Mouse (Mus musculus) G1E (cell line): ENCODE data around the gene Zfp654. TPM values are rescaled to one million over a fixed set of nuclear protein-coding genes. Genes with fewer than 3 reads are reported as not detected.

Source experiments
- ATAC-seq: 2 replicates; pipeline ENCODE4 v1.8.0; 2016; ENCODE audit warnings: mild to moderate bottlenecking; ENCODE audit not compliant: insufficient number of reproducible peaks, poor library complexity, low FRiP score, severe bottlenecking; ENCODE audit errors: extremely low read depth
- DNase-seq: peaks from one replicate; pipeline ENCODE4 v3.0.0; 2012; ENCODE audit warnings: low spot score
- H3K27me3 ChIP-seq: 2 replicates; pipeline ENCODE4 v1.6.1; 2012; ENCODE audit warnings: mild to moderate bottlenecking, low read length, inconsistent platforms; ENCODE audit not compliant: insufficient read depth
- H3K36me3 ChIP-seq: replicated peaks from 2 replicates; pipeline ENCODE3; 2012; ENCODE audit warnings: mild to moderate bottlenecking, inconsistent platforms
- H3K4me1 ChIP-seq: 2 replicates; pipeline ENCODE4 v1.6.1; 2012; ENCODE audit warnings: low read depth, low read length, inconsistent platforms, mixed read lengths; ENCODE audit not compliant: insufficient read depth
- H3K4me3 ChIP-seq: 2 replicates; pipeline ENCODE4 v1.5.1; 2012; ENCODE audit warnings: low read depth, mild to moderate bottlenecking, inconsistent platforms, low read length, moderate library complexity, mixed read lengths
- H3K9me3 ChIP-seq: replicated peaks from 2 replicates; pipeline ENCODE4 v1.6.1; 2012; ENCODE audit warnings: inconsistent platforms
- CTCF ChIP-seq: IDR thresholded peaks from 2 replicates; pipeline ENCODE4 v1.5.1; 2012; ENCODE audit warnings: low read depth, low read length, inconsistent platforms, mixed read lengths
- GATA1 ChIP-seq: IDR thresholded peaks from 2 replicates; pipeline ENCODE4 v1.6.1; 2012; ENCODE audit warnings: borderline replicate concordance, low read length, inconsistent platforms, mixed read lengths
- GATA2 ChIP-seq: IDR thresholded peaks from 2 replicates; pipeline ENCODE4 v1.6.1; 2012; ENCODE audit warnings: low read depth, low read length, inconsistent platforms, borderline replicate concordance
- POLR2AphosphoS5 ChIP-seq: IDR thresholded peaks from 2 replicates; pipeline ENCODE4 v1.6.1; 2012; ENCODE audit warnings: low read depth, low read length, inconsistent platforms; ENCODE audit not compliant: insufficient replicate concordance
- TAL1 ChIP-seq: conservative IDR thresholded peaks from 2 replicates; pipeline ENCODE4 v1.6.1; 2012; ENCODE audit warnings: low read depth, low read length, inconsistent platforms, mixed read lengths
- polyA plus RNA-seq: library from polyadenylated mRNA; stranded (reverse); fragments of >175 nt; gene quantifications from 2 replicates; pipeline ENCODE4 v1.2.3, GENCODE M21; 2012
- total RNA-seq, 2 experiments: library from RNA; stranded (forward) in 1 of 2; stranded (reverse) in 1 of 2; fragments of 200-1000 nt in 1 of 2; fragments of >200 nt in 1 of 2; fragmentation: Nextera tagmentation in 1 of 2; gene quantifications; 2 replicates each; pipeline ENCODE4 v1.2.3; 2014 to 2017

The Zfp654 gene
- 64.0 and 73.3 TPM in 2 replicates for total RNA-seq (2014; fragmentation: Nextera tagmentation)
- total RNA-seq (2017): 29.0 and 30.6 TPM in 2 replicates
- 1.9 and 2.0 TPM in 2 replicates for polyA plus RNA-seq

DNA sequence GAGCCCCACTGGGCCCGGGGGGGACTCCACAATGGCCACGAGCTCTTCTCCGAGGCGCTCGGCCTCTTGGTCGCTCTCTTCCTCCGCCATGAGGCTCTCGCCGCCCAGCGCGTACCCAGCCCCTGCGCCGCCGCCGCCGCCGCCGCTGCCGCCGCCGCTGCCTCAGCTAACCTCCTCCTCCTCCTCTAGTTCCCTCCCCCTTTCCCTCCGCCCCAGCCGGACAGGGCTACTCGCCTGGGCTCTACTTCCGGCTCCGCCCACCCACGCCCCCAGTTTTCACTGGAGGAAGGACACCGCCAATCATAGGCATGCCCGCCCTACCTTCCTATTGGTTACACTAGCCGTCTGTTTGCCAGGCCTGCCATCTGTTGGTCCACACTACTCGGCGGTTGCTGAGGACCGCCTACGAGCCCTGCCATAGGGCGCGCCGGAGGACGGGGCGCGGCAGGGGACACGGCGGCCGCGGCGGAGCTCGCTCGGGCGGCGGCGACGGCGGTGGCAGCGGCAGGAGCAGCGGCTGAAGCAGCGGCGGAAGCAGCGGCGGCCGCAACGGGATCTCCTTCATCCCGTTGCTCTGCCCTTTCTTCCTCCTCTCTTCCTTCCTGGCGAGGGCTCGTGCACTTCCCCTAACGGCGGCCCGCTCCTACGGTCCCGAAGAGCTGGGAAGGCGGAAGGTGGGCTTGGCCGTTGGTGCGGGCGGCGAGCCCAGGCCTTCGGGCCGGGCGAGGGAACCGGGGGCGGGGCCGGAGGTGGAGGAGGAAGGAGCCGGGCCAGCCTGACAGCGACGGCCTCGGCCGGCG lies at the start of gene Zfp654, which contains the start of gene Cggbp1:
Gene Zfp654, minus strand, starts transcription at position 90 of the 800 bp plus-strand sequence.
Gene Cggbp1, plus strand, starts transcription at position 434 of the 800 bp plus-strand sequence.
- Histone ChIP-seq H3K4me1 (peaks cover 23% of the 10 kb centered on the region), H3K36me3 (peaks cover 29% of the 10 kb centered on the region), H3K9me3 (no peaks in the 10 kb centered on the region), H3K4me3 (peak within 1 kb of the TSS; percentile 94), H3K27me3 (no peaks in the 10 kb centered on the region)
- DNase-seq (peak; percentile 97), ATAC-seq (peak; percentile 99)
- TF ChIP-seq CTCF (no peak), POLR2AphosphoS5 (no peak), GATA1 (no peak), TAL1 (no peak), GATA2 (no peak)

- TF ChIP-seq GATA1: no peak
- no peak for TF ChIP-seq POLR2AphosphoS5
- no peak for TF ChIP-seq CTCF
- no peak for TF ChIP-seq TAL1
- no peak for TF ChIP-seq GATA2
- no peaks in the 10 kb centered on the region for H3K27me3 ChIP-seq
- no peak overlapping the region for H3K4me3 ChIP-seq
- H3K9me3 ChIP-seq: no peaks in the 10 kb centered on the region
- peak; percentile 68 for ATAC-seq
- no peaks in the 10 kb centered on the region for H3K4me1 ChIP-seq
- no peaks in the 10 kb centered on the region for H3K36me3 ChIP-seq
- DNase-seq: no peak
Measured at GRCm38 (mm10) chr16:64899084-64899483, 47.6 kb upstream of the Zfp654 start.

- peaks cover 2% of the 10 kb centered on the region for H3K4me1 ChIP-seq
- no peaks in the 10 kb centered on the region for H3K36me3 ChIP-seq
- DNase-seq (no peak), ATAC-seq (no peak)
- TF ChIP-seq GATA1 (no peak), POLR2AphosphoS5 (no peak), CTCF (no peak), GATA2 (no peak), TAL1 (no peak)
- H3K9me3 ChIP-seq: peaks cover 7% of the 10 kb centered on the region
- no peak overlapping the region for H3K4me3 ChIP-seq
- no peaks in the 10 kb centered on the region for H3K27me3 ChIP-seq
Measured at GRCm38 (mm10) chr16:64889496-64889895, 38.0 kb upstream of the Zfp654 start.

DNA sequence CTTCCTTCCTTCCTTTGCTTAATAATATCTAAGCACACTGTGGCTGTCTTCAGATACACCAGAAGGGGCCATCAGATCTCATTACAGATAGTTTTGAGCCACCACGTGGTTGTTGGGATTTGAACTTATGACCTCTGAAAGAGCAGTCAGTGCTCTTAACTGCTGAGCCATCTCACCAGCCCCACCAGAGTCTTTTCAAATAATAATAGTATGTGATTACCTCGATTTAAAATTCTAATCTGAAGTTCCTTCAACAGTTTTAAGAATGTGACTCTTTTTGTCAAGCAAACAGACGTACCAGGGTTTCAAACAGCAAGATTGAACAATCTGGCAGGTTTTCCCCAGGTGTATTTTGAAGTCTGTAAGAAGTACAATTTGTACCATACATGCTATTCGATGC lies 34.1 kb upstream of the Zfp654 start:
- peaks cover 9% of the 10 kb centered on the region for H3K4me1 ChIP-seq
- no peaks in the 10 kb centered on the region for H3K36me3 ChIP-seq
- peaks cover 7% of the 10 kb centered on the region for H3K9me3 ChIP-seq
- DNase-seq (no peak), ATAC-seq (no peak)
- H3K27me3 ChIP-seq: no peaks in the 10 kb centered on the region
- no peak for TF ChIP-seq CTCF
- TF ChIP-seq POLR2AphosphoS5: no peak
- no peak for TF ChIP-seq GATA2
- TF ChIP-seq GATA1: no peak
- no peak for TF ChIP-seq TAL1
- H3K4me3 ChIP-seq: no peak overlapping the region

- TF ChIP-seq GATA2 (no peak), CTCF (no peak), TAL1 (no peak), POLR2AphosphoS5 (no peak), GATA1 (no peak)
- H3K9me3 ChIP-seq: peaks cover 7% of the 10 kb centered on the region
- DNase-seq: no peak
- H3K36me3 ChIP-seq: no peaks in the 10 kb centered on the region
- no peak overlapping the region for H3K4me3 ChIP-seq
- peaks cover 9% of the 10 kb centered on the region for H3K4me1 ChIP-seq
- no peak for ATAC-seq
- no peaks in the 10 kb centered on the region for H3K27me3 ChIP-seq
Measured at GRCm38 (mm10) chr16:64885142-64885541, 33.7 kb upstream of the Zfp654 start.

DNA sequence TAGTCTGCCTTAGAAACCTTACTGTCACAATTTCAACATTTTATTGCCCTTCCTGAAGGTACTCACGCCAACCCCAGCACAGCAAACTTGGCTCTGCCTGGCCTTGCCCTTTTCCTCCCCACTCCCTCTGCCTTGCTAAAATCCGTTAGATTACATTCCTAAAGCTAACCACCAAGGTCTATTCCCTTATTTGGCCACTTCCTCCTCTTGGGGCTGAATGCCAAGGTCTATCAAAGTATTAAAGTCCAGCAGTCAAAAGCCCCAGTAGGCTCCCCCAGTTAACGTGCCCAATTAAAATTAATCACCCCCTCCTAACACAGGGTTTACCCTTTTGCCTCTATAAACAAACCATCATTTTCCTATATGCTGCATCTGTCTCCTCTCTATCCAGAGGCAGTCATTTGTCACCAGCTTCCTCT lies 33.0 kb upstream of the Zfp654 start:
- no peak for TF ChIP-seq TAL1
- TF ChIP-seq GATA2: no peak
- no peak for TF ChIP-seq GATA1
- TF ChIP-seq CTCF: no peak
- no peak for TF ChIP-seq POLR2AphosphoS5
- DNase-seq (no peak), ATAC-seq (0 out of 2 replicates have a peak, but pooled peaks have one; percentile 8)
- H3K27me3 ChIP-seq: no peaks in the 10 kb centered on the region
- no peak overlapping the region for H3K4me3 ChIP-seq
- no peaks in the 10 kb centered on the region for H3K36me3 ChIP-seq
- H3K9me3 ChIP-seq: peaks cover 7% of the 10 kb centered on the region
- H3K4me1 ChIP-seq: peaks cover 9% of the 10 kb centered on the region
